Mouse (Mus musculus): ENCODE measurements around the gene Hibadh. TPM values are rescaled to one million over a fixed set of nuclear protein-coding genes. Genes with fewer than 3 reads are reported as not detected.
A peak's percentile ranks its signal among the peaks of the same experiment; 100 is the strongest.

Hibadh gene
- total and polyA plus RNA-seq, 3 experiments, result 170 to 263 (median 218) TPM

DNA sequence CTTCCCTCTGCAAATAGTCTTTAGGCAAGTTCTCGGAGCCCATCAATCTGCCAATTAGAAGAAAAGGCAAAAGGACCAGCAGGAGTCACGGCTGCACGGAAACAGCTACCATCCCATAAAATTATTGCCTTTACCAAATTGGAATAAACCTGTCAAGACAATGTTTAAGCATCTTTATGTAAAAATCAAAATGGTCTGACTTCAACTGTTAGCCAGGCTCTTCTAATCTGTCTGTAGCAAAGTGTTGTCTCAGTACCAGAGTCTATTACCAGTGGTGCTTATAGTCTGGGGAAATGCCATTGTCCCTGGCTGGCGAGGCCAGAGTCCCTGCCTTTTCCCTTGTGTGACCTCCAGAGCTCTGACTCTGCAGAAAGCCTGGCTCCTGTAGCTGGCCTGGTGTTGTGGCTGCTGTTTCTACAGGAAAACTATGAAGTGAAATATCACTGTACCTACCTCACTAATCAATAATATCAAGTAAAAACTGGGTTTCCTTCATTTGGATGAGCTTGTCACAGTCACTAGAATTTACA, 126.2 kb downstream of the Hibadh start:
- 53% methylated on average over 4 of the region's 4 CpGs for WGBS
- no peak for DNase-seq
- intact Hi-C loops (cut with DNase I), result no loop called here

DNA sequence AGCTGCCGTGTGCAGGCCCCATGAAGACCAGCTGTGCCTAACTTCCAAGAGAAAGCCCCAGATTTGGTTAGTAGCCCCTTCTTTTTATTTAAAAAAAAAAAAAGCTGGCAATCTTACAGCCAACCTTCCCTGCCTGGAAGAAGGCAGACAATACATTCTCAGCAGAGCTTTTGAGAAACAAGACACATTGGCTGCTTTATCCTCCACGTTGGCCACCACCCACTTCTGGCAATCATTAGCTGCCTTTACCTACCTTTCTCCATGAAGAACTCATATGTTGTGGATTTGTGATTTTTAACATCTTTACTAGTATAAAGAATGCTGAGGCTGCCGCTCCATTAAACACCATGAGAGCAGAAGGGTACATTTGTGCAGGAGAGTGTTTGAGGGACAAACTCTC, 131.4 kb downstream of the Hibadh start:
- no peak for DNase-seq
- Histone ChIP-seq H3K36me3 (ENCODE audit: control insufficient read depth, insufficient read depth, low read length) (peaks cover 4% of the 10 kb centered on the region; the same call in 1 of the 2 replicates), H3K4me3 (no peak overlapping the region), H3K79me2 (replicated peaks; ENCODE audit: control insufficient read depth, insufficient read depth, low read length) (no peaks in the 10 kb centered on the region), H3K27me3 (ENCODE audit: control insufficient read depth, insufficient read depth, low read length) (no peaks in the 10 kb centered on the region), H3K9ac (ENCODE audit: low read depth, low read length) (no peak overlapping the region), H3K4me1 (ENCODE audit: control insufficient read depth, insufficient read depth, low read length) (peaks cover 9% of the 10 kb centered on the region), H3K27ac (no peak overlapping the region)
- intact Hi-C loops (cut with DNase I), result loop anchor here (5.0 kb wide), 1 partner anchor 69 kb away; no protein-coding TSS in a partner anchor
- 87% methylated on average over 3 of the region's 3 CpGs for WGBS
- TF ChIP-seq EP300 (IDR thresholded peaks at IDR 0.05; ENCODE audit: insufficient read depth, low read depth, low read length) (no peak), POLR2A (IDR thresholded peaks at IDR 0.05; ENCODE audit: insufficient read depth, low read depth, low read length) (no peak), CTCF (IDR thresholded peaks at IDR 0.05) (no peak)

More for the DNA sequence above, 126.2 kb downstream of the Hibadh start:
- no peak for TF ChIP-seq EP300 (IDR thresholded peaks at IDR 0.05; ENCODE audit: insufficient read depth, low read depth, low read length)
- no peak for TF ChIP-seq CTCF (IDR thresholded peaks at IDR 0.05)
- no peak for TF ChIP-seq POLR2A (IDR thresholded peaks at IDR 0.05; ENCODE audit: insufficient read depth, low read depth, low read length)
- no peak overlapping the region for H3K4me3 ChIP-seq
- no peak overlapping the region for H3K27ac ChIP-seq
- no peak overlapping the region for H3K9ac ChIP-seq (ENCODE audit: low read depth, low read length)
- H3K36me3 ChIP-seq (ENCODE audit: control insufficient read depth, insufficient read depth, low read length), result no peaks in the 10 kb centered on the region
- H3K79me2 ChIP-seq (replicated peaks; ENCODE audit: control insufficient read depth, insufficient read depth, low read length), result no peaks in the 10 kb centered on the region
- no peaks in the 10 kb centered on the region for H3K27me3 ChIP-seq (ENCODE audit: control insufficient read depth, insufficient read depth, low read length)
- H3K4me1 ChIP-seq (ENCODE audit: control insufficient read depth, insufficient read depth, low read length), result no peaks in the 10 kb centered on the region

DNA sequence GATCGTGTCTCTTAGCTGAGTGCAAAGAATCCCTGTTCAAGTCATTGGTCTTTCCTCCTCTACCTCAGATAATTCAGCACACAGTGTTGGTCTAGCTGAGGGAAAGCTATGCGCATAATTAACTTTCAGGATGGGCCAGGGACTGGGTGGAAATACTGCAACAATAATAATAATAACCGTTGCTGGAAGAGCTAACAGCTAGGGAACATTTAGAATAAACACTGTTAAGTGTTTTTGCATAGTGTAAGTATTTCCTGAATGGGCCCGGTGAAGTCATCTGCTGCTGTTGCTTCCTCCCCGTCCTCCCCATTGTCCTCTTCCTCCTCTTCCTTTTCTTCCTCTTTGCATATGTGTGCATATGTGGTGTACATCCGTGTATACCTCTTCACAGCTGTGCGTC, 132.2 kb downstream of the Hibadh start:
- Histone ChIP-seq H3K27me3 (ENCODE audit: control insufficient read depth, insufficient read depth, low read length) (no peaks in the 10 kb centered on the region), H3K9ac (ENCODE audit: low read depth, low read length) (no peak overlapping the region), H3K79me2 (replicated peaks; ENCODE audit: control insufficient read depth, insufficient read depth, low read length) (no peaks in the 10 kb centered on the region), H3K4me1 (ENCODE audit: control insufficient read depth, insufficient read depth, low read length) (peaks cover 11% of the 10 kb centered on the region), H3K27ac (no peak overlapping the region; the same call in 1 of the 2 replicates), H3K4me3 (no peak overlapping the region), H3K36me3 (ENCODE audit: control insufficient read depth, insufficient read depth, low read length) (peaks cover 4% of the 10 kb centered on the region; the same call in 1 of the 2 replicates)
- TF ChIP-seq CTCF (IDR thresholded peaks at IDR 0.05) (no peak), POLR2A (IDR thresholded peaks at IDR 0.05; ENCODE audit: insufficient read depth, low read depth, low read length) (no peak), EP300 (IDR thresholded peaks at IDR 0.05; ENCODE audit: insufficient read depth, low read depth, low read length) (no peak)
- intact Hi-C loops (cut with DNase I), result loop anchor here (5.0 kb wide), 1 partner anchor 69 kb away; no protein-coding TSS in a partner anchor
- WGBS, result 58% methylated on average over 7 of the region's 7 CpGs
- DNase-seq, result no peak

DNA sequence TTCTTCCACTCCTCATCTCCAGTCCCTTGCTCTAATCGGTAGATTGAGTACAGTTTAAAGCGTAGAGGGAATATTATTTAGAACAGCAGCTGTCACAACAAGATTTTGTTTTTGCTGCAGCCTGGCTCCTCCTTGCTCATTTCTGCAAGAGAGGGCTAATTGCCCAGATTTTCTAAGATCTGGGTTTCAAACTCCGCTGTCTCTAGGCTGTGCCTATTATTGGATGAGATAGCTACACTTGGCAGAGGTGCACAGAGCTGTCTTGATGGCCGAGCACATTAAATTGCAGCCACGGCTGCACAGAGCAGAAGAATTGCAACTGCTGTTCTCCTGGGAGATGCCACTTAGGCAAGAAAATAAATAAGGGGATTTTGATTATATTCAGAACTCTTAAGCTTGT, 133.0 kb downstream of the Hibadh start:
- Histone ChIP-seq H3K36me3 (ENCODE audit: control insufficient read depth, insufficient read depth, low read length) (peaks cover 4% of the 10 kb centered on the region; the same call in 1 of the 2 replicates), H3K4me3 (no peak overlapping the region), H3K27me3 (ENCODE audit: control insufficient read depth, insufficient read depth, low read length) (no peaks in the 10 kb centered on the region), H3K9ac (ENCODE audit: low read depth, low read length) (no peak overlapping the region), H3K79me2 (replicated peaks; ENCODE audit: control insufficient read depth, insufficient read depth, low read length) (no peaks in the 10 kb centered on the region), H3K27ac (peak overlapping the region; percentile 66), H3K4me1 (ENCODE audit: control insufficient read depth, insufficient read depth, low read length) (peaks cover 11% of the 10 kb centered on the region)
- TF ChIP-seq POLR2A (IDR thresholded peaks at IDR 0.05; ENCODE audit: insufficient read depth, low read depth, low read length) (no peak), CTCF (IDR thresholded peaks at IDR 0.05) (no peak), EP300 (IDR thresholded peaks at IDR 0.05; ENCODE audit: insufficient read depth, low read depth, low read length) (no peak)
- intact Hi-C loops (cut with DNase I), result loop anchor here (5.0 kb wide), 1 partner anchor 70 kb away; no protein-coding TSS in a partner anchor
- peak; percentile 28 to 40 for DNase-seq
- 50% methylated on average over 5 of the region's 5 CpGs for WGBS

DNA sequence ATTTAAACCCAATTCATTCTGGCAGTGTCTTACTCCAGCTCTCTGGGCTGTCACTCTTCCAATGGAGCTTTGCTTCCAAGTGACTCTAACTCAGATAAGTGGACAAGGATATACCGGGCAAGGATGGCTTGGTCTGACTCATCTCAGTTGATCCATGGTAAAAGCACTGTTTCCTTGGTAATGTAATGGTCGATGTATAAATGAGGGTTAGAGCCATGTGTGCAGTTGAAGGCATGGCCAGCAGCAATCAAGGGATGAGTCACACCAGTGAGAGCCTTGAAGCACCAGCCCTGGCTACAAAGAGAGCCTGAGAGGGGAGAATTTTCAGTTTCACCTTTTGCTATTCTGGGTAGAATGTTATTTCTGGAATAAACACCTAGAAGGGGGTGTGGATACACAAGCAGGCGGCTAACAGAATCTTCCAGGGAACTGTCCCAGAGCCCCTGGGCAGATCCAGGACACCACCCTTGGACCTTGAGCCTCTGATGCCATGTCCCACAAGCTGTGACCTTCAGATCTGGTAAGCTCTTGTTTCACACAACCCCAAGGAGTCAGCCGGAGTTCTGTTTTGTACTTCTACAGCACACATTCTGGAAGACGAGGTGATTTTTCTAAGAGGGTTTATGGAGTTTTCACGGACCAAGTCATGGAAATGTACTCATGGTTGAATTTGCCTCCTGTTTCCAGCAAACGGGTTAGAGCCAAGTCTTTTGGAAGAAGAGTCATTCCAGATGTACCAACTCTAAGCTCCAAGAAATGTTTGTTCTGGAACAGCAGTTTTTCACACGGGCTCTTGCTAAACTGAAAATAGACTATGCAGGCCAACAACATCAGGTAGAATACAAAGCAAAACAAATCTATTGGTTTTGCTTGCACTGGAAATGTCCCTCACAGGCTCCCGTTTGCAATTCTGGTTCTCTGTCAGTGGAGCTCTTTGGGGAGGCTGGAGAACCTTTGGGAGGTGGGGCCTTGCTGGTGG, 134.1 kb downstream of the Hibadh start:
- Histone ChIP-seq H3K36me3 (ENCODE audit: control insufficient read depth, insufficient read depth, low read length) (peaks cover 4% of the 10 kb centered on the region; the same call in 1 of the 2 replicates), H3K4me3 (no peak overlapping the region), H3K4me1 (ENCODE audit: control insufficient read depth, insufficient read depth, low read length) (peaks cover 11% of the 10 kb centered on the region), H3K9ac (ENCODE audit: low read depth, low read length) (no peak overlapping the region), H3K27me3 (ENCODE audit: control insufficient read depth, insufficient read depth, low read length) (no peaks in the 10 kb centered on the region), H3K79me2 (replicated peaks; ENCODE audit: control insufficient read depth, insufficient read depth, low read length) (no peaks in the 10 kb centered on the region), H3K27ac (peak overlapping the region; percentile 66)
- no peak for TF ChIP-seq EP300 (IDR thresholded peaks at IDR 0.05; ENCODE audit: insufficient read depth, low read depth, low read length)
- TF ChIP-seq POLR2A (IDR thresholded peaks at IDR 0.05; ENCODE audit: insufficient read depth, low read depth, low read length), result no peak
- no peak for TF ChIP-seq CTCF (IDR thresholded peaks at IDR 0.05)
- intact Hi-C loops (cut with DNase I), result loop anchor here (2.0 to 5.0 kb wide), 2 partner anchors 27 to 71 kb away; no protein-coding TSS in a partner anchor
- DNase-seq, result peak; percentile 39 to 51
- WGBS, result 73% methylated on average over 9 of the region's 9 CpGs

Data from heart, adult 2 months (tissue).